Mouse (Mus musculus) liver, adult 2 months (tissue): ENCODE measurements around the gene U2af1.

Experiments
- CTCF ChIP-seq: fragments of 200-500 bp; IDR thresholded peaks from 2 replicates; pipeline ENCODE4 v1.5.1; 2011; ENCODE audit warnings: low read depth, low read length, control low read depth
- POLR2A ChIP-seq: fragments of 200-500 bp; IDR thresholded peaks from 2 replicates; pipeline ENCODE4 v1.6.1; 2011; ENCODE audit warnings: low read length, control low read depth; ENCODE audit not compliant: insufficient read depth; ENCODE audit errors: extremely low read depth

- TF ChIP-seq CTCF (no peak), POLR2A (no peak)
Observed at GRCm38 (mm10) chr17:31705271-31706020, 46.8 kb upstream of the U2af1 start.
